Mouse (Mus musculus) left cerebral cortex, adult 8-10 months (tissue): Measurements from ENCODE around the gene Tmco2. TPM values are rescaled to one million over a fixed set of nuclear protein-coding genes. Genes with fewer than 3 reads are reported as not detected.
"Not testable (repeated sequence)": the region's sequence is repeated elsewhere in the genome, so short reads cannot be mapped to it uniquely, and the experiment has no call there.

Experiments used
- DNase-seq, 2 experiments: peaks; one replicate each; pipeline ENCODE4 v3.0.0; 2022; ENCODE audit warnings: low spot score in 2 of 2
- total RNA-seq, 4 experiments: library from RNA; stranded (reverse); gene quantifications; 2 replicates each; pipeline ENCODE4 v1.2.4; 2022

Gene Tmco2
- under 1 TPM in 2 of 4 experiments, not detected in 2; 0.58 to 0.66 TPM for total RNA-seq

- no peak for DNase-seq
Observed at GRCm38 (mm10) chr4:121109126-121109525, at the start of gene Tmco2. Gene Tmco2, minus strand, starts transcription at chr4:121109226.

- peak; percentile 13 to 87 for DNase-seq
Observed at GRCm38 (mm10) chr4:121103304-121103703, 5.7 kb downstream of the Tmco2 start.

- DNase-seq = peak; percentile 84 to 91
Observed at GRCm38 (mm10) chr4:121097650-121098378, 11.2 kb downstream of the Tmco2 start, which contains the start of gene Zmpste24. Gene Zmpste24, minus strand, starts transcription at chr4:121098241.

GRCm38 (mm10) chr4:121090211-121090610 is 18.8 kb downstream of the Tmco2 start:
- DNase-seq = no peak

GRCm38 (mm10) chr4:121088696-121089095 is 20.3 kb downstream of the Tmco2 start:
- no peak for DNase-seq

GRCm38 (mm10) chr4:121084506-121084905 is 24.5 kb downstream of the Tmco2 start:
- DNase-seq = no peak

GRCm38 (mm10) chr4:121080395-121080794 is 28.6 kb downstream of the Tmco2 start:
- no peak for DNase-seq

GRCm38 (mm10) chr4:121077915-121078646 is 30.9 kb downstream of the Tmco2 start:
- DNase-seq = no peak

- DNase-seq = no peak
Observed at GRCm38 (mm10) chr4:121074250-121074649, 34.8 kb downstream of the Tmco2 start.

- DNase-seq = no peak
Observed at GRCm38 (mm10) chr4:121065336-121065735, 43.7 kb downstream of the Tmco2 start.

- not testable (repeated sequence) for DNase-seq
Observed at GRCm38 (mm10) chr4:121059218-121059617, 49.8 kb downstream of the Tmco2 start.

- DNase-seq = no peak
Observed at GRCm38 (mm10) chr4:121057032-121057431, 52.0 kb downstream of the Tmco2 start.

GRCm38 (mm10) chr4:121056342-121056741 is 52.7 kb downstream of the Tmco2 start:
- DNase-seq = peak in 1 of 2 experiments; percentile 30

Other genes with a start within 250 kb of the Tmco2 start
- gene Exo5, start 184.2 kb downstream of the Tmco2 start, total RNA-seq = 10 to 100 TPM; 13.9 to 16.5 (median 14.9) TPM
- gene Zfp69, start 157.5 kb downstream of the Tmco2 start, total RNA-seq = 1 to 10 TPM; 1.5 to 3.0 (median 1.8) TPM
- gene Smap2, start 92.0 kb downstream of the Tmco2 start, total RNA-seq = 100 to 1,000 TPM; 179 to 188 (median 183) TPM
- gene Col9a2, start 69.8 kb downstream of the Tmco2 start, total RNA-seq = 1 to 10 TPM; 6.2 to 9.6 (median 6.4) TPM
- gene Zmpste24, start 11.0 kb downstream of the Tmco2 start, total RNA-seq = 10 to 100 TPM; 23.0 to 26.1 (median 24.9) TPM
- gene Rlf, start 105.9 kb upstream of the Tmco2 start, total RNA-seq = 10 to 100 TPM; 24.7 to 27.1 (median 25.8) TPM
- gene Gm12888, start 215.7 kb upstream of the Tmco2 start, total RNA-seq = not detected